Mouse (Mus musculus) right cerebral cortex, postnatal 36 days (tissue): ENCODE measurements around the gene Mia3.
"Not testable (repeated sequence)": the region's sequence is repeated elsewhere in the genome, so short reads cannot be mapped to it uniquely, and the experiment has no call there.

Experiments
- DNase-seq, 2 experiments: peaks; one replicate each; pipeline ENCODE4 v3.0.0; 2022; ENCODE audit warnings: low spot score in 2 of 2, mixed read lengths in 1 of 2

The Mia3 gene

DNA sequence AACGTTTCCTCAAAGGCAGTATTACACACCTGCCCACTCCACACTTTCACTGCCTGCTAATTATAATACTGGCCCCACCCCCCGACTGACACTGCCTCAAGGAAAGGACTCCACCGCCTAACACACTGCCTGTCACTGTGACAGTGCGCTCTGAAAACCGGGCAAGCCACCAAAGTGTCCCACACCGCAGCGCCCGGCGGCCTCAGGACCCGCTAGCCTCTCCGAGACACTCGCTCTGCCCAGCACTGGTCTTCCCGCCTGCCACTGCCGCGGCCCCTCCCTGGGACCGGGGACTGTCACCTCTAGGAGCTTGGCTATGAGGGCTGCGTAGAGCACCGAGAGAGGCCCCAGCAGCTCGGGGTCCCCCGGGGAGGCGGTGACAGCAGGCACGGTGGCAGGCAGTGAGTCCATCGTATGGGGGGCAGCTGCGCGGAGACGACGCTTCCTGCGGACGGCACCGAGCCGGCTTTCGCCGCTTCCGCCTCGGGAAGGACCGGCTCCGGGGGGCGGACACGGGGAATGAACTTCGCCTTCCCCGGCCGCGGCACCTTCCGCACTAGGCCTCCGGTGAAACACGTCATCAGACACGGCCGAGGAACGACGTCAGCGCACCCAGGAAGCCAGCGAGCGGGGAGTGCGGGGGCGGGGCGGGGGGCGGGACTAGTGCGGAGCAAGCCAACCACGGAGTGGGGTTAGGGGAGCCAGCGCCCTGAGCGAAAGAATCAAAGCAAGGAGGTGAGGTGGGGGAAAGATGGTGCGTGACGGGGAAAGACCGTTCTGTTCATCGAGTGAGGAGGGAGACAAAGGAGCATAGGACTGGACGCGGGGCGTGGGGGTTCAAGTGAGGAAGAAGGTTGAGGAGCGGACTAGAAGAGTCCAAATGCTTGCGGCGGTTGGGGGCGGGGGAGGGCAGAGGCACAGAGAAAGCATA, 24.2 kb downstream of the Mia3 start:
- peak; percentile 83 for DNase-seq

- not testable (repeated sequence) for DNase-seq
These were observed 26.5 kb downstream of the Mia3 start for GRCm38 (mm10) chr1:183342902-183343301.

DNA sequence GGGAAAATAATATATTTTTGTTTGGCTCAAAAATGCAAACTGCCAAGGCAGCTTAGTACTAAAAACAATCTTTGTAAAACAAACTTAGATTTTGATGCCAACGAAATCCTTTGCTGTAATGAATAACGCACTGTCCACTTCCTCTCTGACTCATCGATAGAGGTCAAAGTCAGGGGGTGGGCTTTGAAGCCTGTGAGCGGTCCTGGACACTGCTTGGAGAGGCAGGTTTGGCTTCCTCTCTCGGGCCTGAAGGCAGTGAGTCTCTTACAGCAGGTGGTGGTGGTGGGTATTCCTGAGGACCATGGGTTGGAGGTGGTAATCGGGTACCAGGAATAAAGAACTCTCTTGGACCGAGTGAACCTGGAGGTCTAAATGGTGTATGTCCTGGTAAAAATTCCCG, 42.2 kb downstream of the Mia3 start:
- DNase-seq, result no peak

DNA sequence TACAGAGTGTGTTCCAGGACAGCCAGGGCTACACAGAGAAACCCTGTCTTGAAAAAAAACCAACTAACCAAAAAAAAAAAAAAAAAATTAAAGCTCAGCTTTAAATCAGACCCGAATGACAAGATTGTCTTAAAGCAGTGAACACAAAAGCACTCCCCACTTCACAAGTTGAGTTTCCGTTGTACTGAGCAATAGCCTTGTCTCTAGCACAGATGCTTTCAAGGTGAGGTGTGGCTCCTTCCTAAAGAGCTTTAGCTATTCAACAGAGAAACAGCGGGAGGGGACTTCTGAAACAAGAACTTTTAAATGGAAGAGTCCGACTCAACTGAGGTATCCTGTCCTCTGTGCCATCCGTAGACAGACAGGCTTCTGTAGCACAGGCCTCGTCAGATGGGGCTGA, 44.9 kb downstream of the Mia3 start:
- no peak for DNase-seq

GRCm38 (mm10) chr1:183323923-183324322, 45.4 kb downstream of the Mia3 start:
- no peak for DNase-seq

- DNase-seq, result not testable (repeated sequence)
These were observed 46.9 kb downstream of the Mia3 start for GRCm38 (mm10) chr1:183322496-183322895.

DNA sequence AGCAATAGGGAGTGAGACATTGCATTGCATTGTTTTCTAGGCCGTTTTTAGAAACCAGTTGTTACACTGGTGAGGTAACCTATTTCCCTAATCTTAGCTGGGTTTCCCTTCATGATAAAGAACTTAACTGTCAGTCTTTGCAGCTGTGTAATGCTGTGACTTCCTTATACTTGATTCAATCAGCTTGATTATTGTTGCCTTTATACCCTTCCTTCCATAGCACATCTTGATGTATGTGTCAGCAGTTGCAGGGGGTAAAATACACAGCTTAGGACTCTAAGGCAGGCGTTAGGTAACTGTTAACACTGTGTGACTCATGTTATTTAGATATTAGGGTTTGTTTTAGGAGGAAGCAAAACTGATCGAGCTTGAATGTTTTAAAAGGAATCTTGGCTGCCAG, 48.6 kb downstream of the Mia3 start:
- no peak for DNase-seq

DNA sequence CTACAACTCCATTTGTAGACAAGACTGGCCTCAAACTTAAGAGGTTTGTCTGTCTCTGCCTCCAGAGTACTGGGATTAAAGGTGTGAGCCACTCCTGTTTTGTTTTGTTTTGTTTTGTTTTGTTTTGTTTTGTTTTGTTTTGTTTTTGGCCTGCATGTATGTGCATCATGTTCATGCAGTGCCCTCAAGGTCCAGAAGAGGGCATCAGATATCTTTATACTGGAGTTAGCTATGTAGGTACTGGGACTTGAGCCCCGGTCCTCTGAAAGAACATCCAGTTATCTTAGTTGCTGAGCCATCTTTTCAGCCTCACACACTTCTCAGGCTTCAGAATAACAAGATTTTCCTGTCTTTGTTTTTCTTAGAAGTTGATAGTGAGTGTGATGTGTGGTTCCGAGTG, 53.6 kb downstream of the Mia3 start:
- DNase-seq, result no peak

GRCm38 (mm10) chr1:183312076-183312475, 57.3 kb downstream of the Mia3 start:
- no peak for DNase-seq

DNA sequence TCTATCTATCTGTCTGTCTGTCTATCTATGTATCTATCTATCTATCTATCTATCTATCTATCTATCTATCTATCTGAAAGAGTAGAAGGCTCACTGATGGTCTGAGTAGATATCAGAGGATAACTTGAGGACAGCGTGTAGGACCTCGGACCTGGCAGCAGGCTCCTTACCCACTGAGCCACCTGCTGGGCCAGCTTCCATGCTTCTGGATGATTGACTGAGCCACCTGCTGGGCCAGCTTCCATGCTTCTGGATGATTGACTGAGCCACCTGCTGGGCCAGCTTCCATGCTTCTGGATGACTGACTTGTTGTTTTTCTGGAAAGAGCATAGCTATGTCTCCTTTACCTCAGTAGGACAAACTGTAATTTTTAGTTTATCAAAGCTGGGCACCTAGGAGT, 59.8 kb downstream of the Mia3 start:
- not testable (repeated sequence) for DNase-seq

- DNase-seq, result no peak
These were observed 60.9 kb downstream of the Mia3 start for GRCm38 (mm10) chr1:183308476-183308875.

DNA sequence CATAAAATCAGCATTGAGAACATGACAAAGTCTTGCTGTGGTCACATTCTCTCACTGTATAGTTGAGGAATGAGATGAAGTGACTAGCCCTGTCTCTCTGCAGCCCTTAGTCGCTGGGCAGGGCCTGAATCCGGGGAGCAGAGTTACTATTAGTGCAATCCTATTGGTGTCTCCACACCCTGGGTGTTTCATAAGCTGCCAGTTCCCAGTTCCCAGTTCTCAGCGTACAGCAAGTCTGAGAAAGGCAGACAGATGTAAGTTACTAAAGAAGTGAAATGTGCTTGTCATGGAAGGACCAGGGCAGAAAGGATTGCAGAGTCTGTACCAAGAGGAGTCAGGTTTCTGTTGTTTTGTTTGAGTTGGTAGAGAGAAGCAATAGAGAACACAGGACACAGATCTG, 61.8 kb downstream of the Mia3 start:
- no peak for DNase-seq

GRCm38 (mm10) chr1:183299161-183299560, 70.2 kb downstream of the Mia3 start:
- DNase-seq, result peak; percentile 93 to 96

DNA sequence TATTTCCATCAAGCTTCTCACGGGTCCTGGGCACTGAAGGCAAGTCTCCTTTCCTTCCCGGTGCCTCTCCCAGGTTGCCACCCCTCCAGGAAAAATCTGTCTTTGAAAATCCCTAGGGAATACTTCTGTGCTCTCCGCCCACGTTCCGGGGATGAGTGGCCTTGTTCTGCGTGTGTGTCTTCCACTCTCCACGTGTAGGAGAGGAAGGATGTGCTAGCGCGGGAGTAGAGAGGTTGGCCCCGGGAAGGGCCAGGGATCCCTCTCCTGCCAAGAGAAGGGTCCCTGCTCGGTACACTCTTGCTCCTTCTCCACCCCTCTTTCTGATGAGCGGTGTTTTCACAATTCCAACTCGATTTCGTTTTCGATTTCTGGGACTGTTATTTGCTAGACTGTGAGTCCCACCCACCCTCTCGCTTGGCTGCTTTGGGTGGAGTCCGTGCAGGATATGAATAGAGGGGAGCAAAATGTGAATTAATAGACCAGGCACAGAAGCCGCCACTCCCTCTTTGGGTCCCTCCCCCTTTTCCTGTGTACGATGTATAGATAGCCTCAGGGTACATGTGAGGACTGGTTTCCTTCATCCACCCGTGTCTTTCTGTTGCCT, 71.4 kb downstream of the Mia3 start:
- peak; percentile 12 to 41 for DNase-seq

DNA sequence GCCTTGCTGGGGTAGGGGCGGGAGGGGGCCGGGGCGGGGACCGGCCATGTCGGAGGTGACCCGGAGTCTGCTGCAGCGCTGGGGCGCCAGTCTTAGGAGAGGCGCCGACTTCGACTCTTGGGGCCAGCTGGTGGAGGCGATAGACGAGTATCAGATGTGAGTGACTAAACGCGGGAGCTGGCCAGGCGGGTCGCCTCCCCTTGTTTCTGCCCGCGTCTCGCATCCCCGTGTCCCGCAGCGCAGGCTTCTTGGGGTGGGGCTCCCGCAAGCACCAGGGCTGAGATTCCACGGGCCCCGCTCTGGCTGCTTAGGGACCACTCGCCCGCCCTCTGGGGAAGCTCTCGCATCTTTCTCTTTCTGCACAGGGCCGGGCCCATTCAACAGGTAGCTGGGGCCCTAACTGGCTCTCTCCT, 71.9 kb downstream of the Mia3 start:
- peak; percentile 26 to 43 for DNase-seq

DNA sequence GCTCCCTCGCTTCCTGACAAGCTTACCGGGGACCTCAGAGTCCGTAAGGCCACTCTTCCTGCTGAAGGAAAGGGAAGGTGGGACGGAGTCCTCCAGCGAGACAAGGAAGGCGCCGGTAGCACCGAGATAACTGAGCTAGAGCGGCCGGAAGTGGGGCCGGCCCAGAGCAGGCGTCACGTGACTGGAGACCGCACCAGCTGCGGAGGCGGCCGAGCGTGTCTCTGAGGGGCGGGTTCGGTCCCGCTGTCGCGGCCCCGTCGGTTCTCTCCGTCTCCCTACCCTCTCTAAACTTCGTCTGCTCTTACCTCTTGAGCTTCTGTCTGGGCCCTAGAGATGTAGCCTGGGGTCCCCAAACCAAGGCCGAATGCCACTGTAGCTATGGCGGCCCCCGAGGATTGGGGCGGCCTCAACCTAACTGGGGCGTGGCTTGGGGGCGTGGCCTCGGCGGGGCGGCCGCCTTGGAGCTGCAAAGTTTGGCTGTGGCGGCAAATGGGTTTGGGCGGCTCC, 72.4 kb downstream of the Mia3 start, which contains the start of gene Brox:
TSS of gene Brox (minus strand) at position 393 of the 507 bp plus-strand sequence.
- DNase-seq, result peak; percentile 86 to 90

GRCm38 (mm10) chr1:183296465-183296864, 72.9 kb downstream of the Mia3 start, which contains the start of gene Aida:
Gene Aida (plus strand): TSS chr1:183296590.
- peak; percentile 16 for DNase-seq

DNA sequence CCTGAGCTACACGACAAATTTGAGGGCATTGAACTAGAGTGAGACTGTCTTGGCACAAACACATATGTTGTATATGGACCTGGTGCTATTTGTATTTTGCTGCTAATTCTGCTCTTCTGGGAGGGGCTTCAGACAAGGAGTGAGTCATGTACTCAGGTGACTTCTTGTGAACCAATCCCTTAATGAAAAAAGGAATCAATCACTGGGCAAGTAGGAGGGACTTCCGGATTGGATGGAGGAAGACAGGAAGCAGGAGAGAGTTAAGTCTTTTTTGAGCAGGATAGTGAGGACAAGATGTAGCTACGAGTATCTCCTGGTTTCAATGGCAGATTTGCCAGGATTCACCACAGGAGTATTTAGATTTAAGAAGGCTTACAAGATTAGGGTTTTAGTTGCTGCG, 79.8 kb downstream of the Mia3 start:
- DNase-seq, result no peak

GRCm38 (mm10) chr1:183288351-183288750, 81.0 kb downstream of the Mia3 start:
- DNase-seq, result no peak
